Mouse (Mus musculus) lung, postnatal 0 days (tissue): Measurements from ENCODE around the gene Arhgef11. TPM values are rescaled to one million over a fixed set of nuclear protein-coding genes. Genes with fewer than 3 reads are reported as not detected.

ENCODE experiments used
- ATAC-seq: fragments of 200-750 bp; cut with Nextera tagmentation; 2 replicates; pipeline ENCODE4 v1.8.0; 2017; ENCODE audit warnings: moderate library complexity
- DNase-seq: peaks from one replicate; pipeline ENCODE4 v3.0.0-alpha.2; 2016; ENCODE audit warnings: low spot score
- H3K27ac ChIP-seq: fragments of 300-500 bp; sonication (generic); 2 replicates; pipeline ENCODE4 v1.5.1; 2014; ENCODE audit warnings: antibody characterized with exemption, mild to moderate bottlenecking, low read length, mixed read lengths
- H3K27me3 ChIP-seq: fragments of 300-500 bp; sonication (generic); replicated peaks from 2 replicates; pipeline ENCODE4 v1.6.1; 2014; ENCODE audit warnings: low read length, mixed read lengths; ENCODE audit not compliant: insufficient read depth
- H3K36me3 ChIP-seq: fragments of 300-500 bp; sonication (generic); 2 replicates; pipeline ENCODE4 v1.6.1; 2014; ENCODE audit warnings: low read length, mixed read lengths; ENCODE audit not compliant: insufficient read depth
- H3K4me1 ChIP-seq: fragments of 300-500 bp; sonication (generic); 2 replicates; pipeline ENCODE4 v1.6.1; 2014; ENCODE audit warnings: antibody characterized with exemption, low read depth, low read length, mixed read lengths; ENCODE audit not compliant: insufficient read depth
- H3K4me2 ChIP-seq: fragments of 300-500 bp; sonication (generic); replicated peaks from 2 replicates; pipeline ENCODE4 v1.6.1; 2014; ENCODE audit warnings: low read depth, mild to moderate bottlenecking, low read length, moderate library complexity, mixed read lengths
- H3K4me3 ChIP-seq: fragments of 300-500 bp; sonication (generic); 2 replicates; pipeline ENCODE4 v1.5.1; 2014; ENCODE audit warnings: low read depth, low read length
- H3K9ac ChIP-seq: fragments of 300-500 bp; sonication (generic); replicated peaks from 2 replicates; pipeline ENCODE4 v1.6.1; 2014; ENCODE audit warnings: low read depth, mild to moderate bottlenecking
- H3K9me3 ChIP-seq: fragments of 300-500 bp; sonication (generic); 2 replicates; pipeline ENCODE4 v1.6.1; 2016; ENCODE audit warnings: low read length, mixed read lengths
- CTCF ChIP-seq: IDR thresholded peaks from 2 replicates; pipeline ENCODE4 v1.5.1; 2016; ENCODE audit warnings: antibody characterized with exemption, mild to moderate bottlenecking
- EP300 ChIP-seq: IDR thresholded peaks from 2 replicates; pipeline ENCODE4 v1.6.1; 2016; ENCODE audit warnings: antibody characterized with exemption, mild to moderate bottlenecking, control low read depth
- WGBS: fragments of 180-500 bp; shearing (Covaris S2); extraction: QIAGEN DNeasy Blood & Tissue Kit; methylation state at CpG from one replicate; pipeline ENCODE4 v1.1.7; 2014; 5-methylcytosine and 5-hydroxymethylcytosine counted together
- polyA plus RNA-seq: library from polyadenylated mRNA; unstranded; fragments of >200 nt; fragmentation: Nextera tagmentation; extraction: Ambion mirVana; gene quantifications from 2 replicates; pipeline ENCODE4 v1.2.1, GENCODE M21; 2015

Gene Arhgef11
- polyA plus RNA-seq, 1 experiment from 2014 or later: 9.8 TPM

DNA sequence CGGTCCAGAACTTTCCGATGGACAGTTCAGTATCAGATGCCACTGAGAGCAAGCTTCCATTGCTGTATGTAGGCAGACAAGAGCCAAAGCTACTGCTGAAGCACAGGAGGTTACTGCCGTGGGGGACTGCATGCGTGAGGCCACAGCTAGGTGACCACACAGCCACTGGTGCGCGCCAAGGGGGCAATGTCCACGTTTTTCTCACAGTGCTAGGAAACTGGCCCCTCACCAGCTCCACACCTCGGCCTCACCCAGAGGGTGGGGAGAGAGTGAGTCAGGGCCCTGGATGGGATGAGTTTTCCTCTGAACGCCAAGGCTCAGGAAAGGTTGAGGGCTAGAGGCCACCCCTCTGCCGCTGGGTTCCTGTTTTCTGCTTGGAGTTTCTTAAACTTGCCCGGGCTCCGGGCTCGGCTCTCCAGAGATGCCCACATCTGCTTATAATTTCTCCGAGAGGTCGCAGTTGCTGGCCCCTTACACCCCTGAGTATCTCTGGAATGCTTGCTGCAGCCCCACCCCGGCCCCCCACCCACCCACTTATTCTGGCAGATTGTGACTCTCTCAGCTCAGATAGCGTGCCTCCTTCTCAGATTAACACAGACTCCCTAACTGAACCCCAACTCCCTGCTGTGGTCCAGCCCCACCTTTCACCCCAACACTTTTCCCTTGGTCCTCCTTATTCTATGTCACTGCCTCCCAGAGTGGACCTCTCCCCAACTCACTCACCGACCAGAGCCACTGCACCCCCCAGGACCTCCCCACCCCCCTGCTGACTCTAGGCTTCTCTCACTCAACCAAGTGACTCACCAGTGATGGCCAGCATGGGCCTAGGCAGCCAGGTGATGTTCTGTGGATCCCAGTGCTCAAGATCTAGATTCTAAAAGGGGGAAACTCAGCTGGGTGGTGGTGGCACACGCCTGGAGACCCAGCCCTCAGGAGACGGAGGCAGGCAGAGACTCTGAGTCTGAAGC, 144.3 kb downstream of the Arhgef11 start:
- Histone ChIP-seq H3K4me1 (peaks cover 7% of the 10 kb centered on the region), H3K4me2 (no peak overlapping the region), H3K9ac (no peak overlapping the region), H3K27me3 (no peaks in the 10 kb centered on the region), H3K36me3 (no peaks in the 10 kb centered on the region), H3K9me3 (no peaks in the 10 kb centered on the region), H3K27ac (no peak overlapping the region), H3K4me3 (no peak overlapping the region)
- no peak for DNase-seq
- TF ChIP-seq CTCF: no peak
- TF ChIP-seq EP300: no peak
- no peak for ATAC-seq
- WGBS: 56% methylated on average over 19 of the region's 20 CpGs

- no peaks in the 10 kb centered on the region for H3K36me3 ChIP-seq
- H3K4me3 ChIP-seq: no peak overlapping the region
- H3K4me1 ChIP-seq: peaks cover 7% of the 10 kb centered on the region
- peak overlapping the region; percentile 54; the same call in 1 of the 2 replicates for H3K4me2 ChIP-seq
- ATAC-seq (no peak), DNase-seq (no peak)
- H3K27me3 ChIP-seq: no peaks in the 10 kb centered on the region
- WGBS: 24% methylated on average over 4 of the region's 4 CpGs
- H3K9ac ChIP-seq: no peak overlapping the region
- TF ChIP-seq EP300: no peak
- no peak for TF ChIP-seq CTCF
- H3K9me3 ChIP-seq: no peaks in the 10 kb centered on the region
- H3K27ac ChIP-seq: peak overlapping the region; percentile 80; the same call in 1 of the 2 replicates
Measured at GRCm38 (mm10) chr3:87763202-87763601, 145.8 kb downstream of the Arhgef11 start.

- DNase-seq: peak; percentile 88
- H3K9me3 ChIP-seq: no peaks in the 10 kb centered on the region
- TF ChIP-seq EP300: no peak
- no peak; the same call in 1 of the 2 replicates for TF ChIP-seq CTCF
- H3K4me1 ChIP-seq: peaks cover 7% of the 10 kb centered on the region
- peak; percentile 37 for ATAC-seq
- H3K36me3 ChIP-seq: no peaks in the 10 kb centered on the region
- no peak overlapping the region for H3K9ac ChIP-seq
- peak overlapping the region; percentile 23 for H3K4me3 ChIP-seq
- 8% methylated on average over 14 of the region's 15 CpGs for WGBS
- peak overlapping the region; percentile 54 for H3K4me2 ChIP-seq
- H3K27ac ChIP-seq: peak overlapping the region; percentile 80
- H3K27me3 ChIP-seq: no peaks in the 10 kb centered on the region
Measured at GRCm38 (mm10) chr3:87763683-87764289, 146.4 kb downstream of the Arhgef11 start.

GRCm38 (mm10) chr3:87764506-87764905, 147.1 kb downstream of the Arhgef11 start:
- DNase-seq (peak; percentile 65), ATAC-seq (peak; percentile 2; the same call in 1 of the 2 replicates)
- Histone ChIP-seq H3K9me3 (no peaks in the 10 kb centered on the region), H3K36me3 (no peaks in the 10 kb centered on the region), H3K27me3 (no peaks in the 10 kb centered on the region), H3K4me1 (peaks cover 7% of the 10 kb centered on the region), H3K9ac (no peak overlapping the region), H3K27ac (peak overlapping the region; percentile 80), H3K4me3 (peak overlapping the region; percentile 23; the same call in 1 of the 2 replicates), H3K4me2 (peak overlapping the region; percentile 54)
- WGBS: 6% methylated on average over 10 of the region's 10 CpGs
- no peak for TF ChIP-seq EP300
- no peak for TF ChIP-seq CTCF

DNA sequence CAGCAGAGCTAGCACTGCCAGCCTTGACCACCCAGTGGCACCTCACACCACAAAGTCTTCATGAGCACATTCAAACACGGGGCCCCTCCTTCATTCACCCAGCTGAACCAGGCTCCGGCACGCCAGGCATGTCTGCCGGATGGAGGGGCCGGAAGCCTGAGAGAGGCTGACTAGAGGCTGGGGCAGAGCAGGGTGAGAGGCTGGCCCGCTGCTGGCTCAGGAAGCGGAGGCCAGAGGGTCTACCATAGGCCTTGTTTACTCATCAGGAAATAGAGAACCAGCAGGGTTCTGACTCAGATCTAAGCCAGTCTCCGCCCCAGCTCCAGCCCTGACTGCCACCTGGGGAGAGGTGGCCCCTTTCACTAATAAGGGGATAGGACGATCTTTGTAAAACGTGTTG, 147.7 kb downstream of the Arhgef11 start:
- Histone ChIP-seq H3K4me2 (peak overlapping the region; percentile 54), H3K9me3 (no peaks in the 10 kb centered on the region), H3K27ac (peak overlapping the region; percentile 80), H3K9ac (no peak overlapping the region), H3K4me1 (peaks cover 7% of the 10 kb centered on the region), H3K36me3 (no peaks in the 10 kb centered on the region), H3K27me3 (no peaks in the 10 kb centered on the region), H3K4me3 (peak overlapping the region; percentile 15; the same call in 1 of the 2 replicates)
- WGBS: 12% methylated on average over 10 of the region's 10 CpGs
- ATAC-seq (peak; percentile 70), DNase-seq (peak; percentile 74)
- TF ChIP-seq EP300: peak; percentile 65; the same call in 1 of the 2 replicates
- peak; percentile 28; the same call in 1 of the 2 replicates for TF ChIP-seq CTCF
